Mouse (Mus musculus) cerebellum, adult 9-10 months (tissue): Measurements from ENCODE around the gene Gast.
A peak's percentile ranks its signal among the peaks of the same experiment; 100 is the strongest.
"Not testable (repeated sequence)": the region's sequence is repeated elsewhere in the genome, so short reads cannot be mapped to it uniquely, and the experiment has no call there.

Experiments
- DNase-seq: peaks from one replicate; pipeline ENCODE4 v3.0.0; 2022

The Gast gene

GRCm38 (mm10) chr11:100321479-100322305 lies 12.5 kb upstream of the Gast start:
- DNase-seq, result peak; percentile 56

GRCm38 (mm10) chr11:100322591-100323258 lies 11.5 kb upstream of the Gast start:
- no peak for DNase-seq

DNA sequence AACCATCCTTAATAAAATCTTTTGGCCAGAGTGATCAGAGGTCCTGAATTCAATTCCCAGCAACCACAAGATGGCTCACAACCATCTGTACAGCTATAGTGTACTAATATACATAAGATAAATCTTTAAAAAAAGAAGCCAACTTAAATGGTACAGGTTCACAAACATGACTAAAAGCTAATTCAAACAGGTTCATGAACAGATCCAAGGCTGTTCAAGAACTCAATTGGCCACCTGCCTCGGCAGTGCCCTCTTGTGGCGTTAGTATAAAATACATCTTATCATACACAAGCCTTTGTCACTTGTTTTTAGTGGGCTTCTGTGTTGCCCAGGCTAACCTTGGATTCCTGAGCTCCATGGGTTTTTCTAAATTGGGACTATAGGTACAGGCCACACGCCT lies 10.6 kb upstream of the Gast start:
- DNase-seq, result peak; percentile 67

DNA sequence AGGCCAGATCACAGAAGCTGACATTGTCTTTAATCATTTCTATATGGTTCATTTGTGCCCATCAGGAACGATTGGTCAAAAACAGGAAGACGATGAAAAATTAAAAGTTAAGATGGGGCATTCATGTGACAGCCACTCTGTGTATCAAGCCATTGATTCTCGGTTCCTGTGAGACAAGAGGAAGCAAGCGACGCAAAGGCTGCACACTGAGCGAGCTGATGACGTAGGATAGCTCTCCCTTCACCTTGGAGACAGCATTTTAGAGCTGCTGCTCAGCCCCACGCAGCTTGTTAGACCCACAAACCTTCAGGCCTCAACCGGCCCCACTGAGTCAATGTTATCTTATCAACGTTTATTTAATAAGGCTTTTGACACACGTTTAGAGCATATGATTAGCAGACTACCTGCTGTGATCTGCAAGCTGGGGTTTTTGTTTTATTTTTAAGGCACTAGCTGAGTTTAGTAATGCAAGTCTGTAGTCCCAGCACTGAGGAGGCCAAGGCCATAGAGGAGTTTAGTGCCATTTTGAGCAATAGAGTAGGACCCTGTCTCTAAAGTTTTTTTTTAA lies 9.1 kb upstream of the Gast start:
- DNase-seq, result no peak

DNA sequence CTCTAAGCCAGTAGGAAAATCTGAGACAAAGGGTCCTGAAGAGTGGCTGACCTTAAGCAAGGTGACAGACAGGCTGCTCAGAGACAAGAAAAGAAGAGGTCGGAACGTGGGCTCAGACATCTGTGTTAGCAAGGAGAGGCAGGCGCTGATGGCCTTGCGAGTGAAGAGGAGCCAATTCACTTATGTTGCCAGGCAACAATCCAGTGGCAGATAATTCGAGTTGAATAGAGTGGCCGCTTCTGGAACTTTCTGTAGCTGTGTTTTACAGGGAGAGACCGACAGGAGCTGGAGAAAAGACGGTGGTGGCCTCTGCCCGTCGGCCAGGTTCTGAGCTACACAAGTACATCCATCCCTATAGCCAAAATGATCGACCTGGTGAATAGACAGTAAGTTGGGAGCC lies 6.9 kb upstream of the Gast start:
- no peak for DNase-seq

DNA sequence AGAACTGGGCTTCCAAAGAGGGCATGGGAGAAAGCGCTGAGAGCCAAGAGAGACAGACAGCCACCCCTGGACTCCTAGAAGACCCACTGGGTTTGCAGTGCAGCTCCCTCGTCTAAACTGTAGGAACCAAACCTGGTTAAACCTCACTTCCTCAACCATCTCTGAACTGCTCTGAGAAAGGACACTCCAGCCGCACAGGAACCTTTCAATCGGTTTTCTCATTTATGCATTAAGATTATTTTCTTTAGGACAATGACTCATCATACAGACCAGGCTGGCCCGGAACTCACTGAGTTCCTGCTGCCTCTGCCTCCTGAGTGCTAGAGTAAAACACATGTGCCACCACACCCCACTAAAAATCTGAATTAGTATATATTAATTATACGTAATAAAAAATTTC lies 6.4 kb upstream of the Gast start:
- no peak for DNase-seq

DNA sequence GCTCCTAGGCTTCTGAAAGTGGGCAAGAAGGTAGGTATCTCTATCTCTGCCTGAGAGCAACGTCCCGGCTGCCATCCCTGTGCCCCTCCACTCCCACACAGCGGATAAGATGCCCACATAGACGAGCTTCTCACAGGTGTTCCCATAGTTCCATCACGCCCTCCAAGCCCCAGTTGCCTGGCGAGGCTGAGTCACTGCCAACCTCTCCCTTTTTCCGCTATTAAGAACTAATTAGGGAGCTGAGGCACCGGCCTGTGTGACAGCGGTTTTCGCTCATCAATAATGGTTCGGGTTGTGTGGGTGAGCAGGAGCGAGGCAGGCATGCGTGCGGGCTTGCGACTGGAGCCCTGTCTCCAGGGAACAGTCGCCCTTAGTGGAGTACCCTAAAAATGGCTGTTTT lies 4.0 kb upstream of the Gast start:
- DNase-seq, result no peak

DNA sequence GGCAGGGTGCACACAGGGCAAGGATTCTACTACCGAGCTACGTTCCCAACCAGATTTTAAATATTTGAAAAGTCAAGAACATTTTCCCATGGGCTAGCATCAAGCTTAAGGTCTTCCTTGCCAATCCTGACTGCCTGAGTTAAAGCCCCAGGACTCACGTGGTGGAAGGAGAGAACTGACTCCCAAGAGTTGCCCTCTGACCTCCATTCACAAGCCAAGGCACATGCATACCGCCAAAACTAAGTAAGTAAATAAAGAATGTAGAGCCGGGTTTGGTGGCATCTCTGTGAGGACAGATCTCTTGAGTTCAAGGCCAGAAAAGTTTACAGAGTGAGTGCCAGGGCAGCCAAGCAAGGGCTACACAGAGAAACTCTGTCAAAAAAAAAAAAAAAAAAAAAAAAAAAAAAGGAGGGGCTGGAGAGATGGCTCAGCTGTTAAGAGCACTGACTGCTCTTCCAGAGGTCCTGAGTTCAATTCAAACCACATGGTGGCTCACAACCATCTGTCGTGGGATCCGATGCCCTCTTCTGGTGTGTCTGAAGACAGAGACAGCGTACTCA lies 3.3 kb upstream of the Gast start:
- not testable (repeated sequence) for DNase-seq

GRCm38 (mm10) chr11:100332766-100333515 lies 1.3 kb upstream of the Gast start:
- DNase-seq, result no peak

GRCm38 (mm10) chr11:100335731-100336130 lies 1.5 kb downstream of the Gast start:
- DNase-seq, result no peak

GRCm38 (mm10) chr11:100344269-100344668 lies 10.1 kb downstream of the Gast start:
- no peak for DNase-seq

- peak; percentile 41 for DNase-seq
These were observed 18.1 kb downstream of the Gast start for GRCm38 (mm10) chr11:100352076-100352857.

GRCm38 (mm10) chr11:100355151-100355951 lies 21.1 kb downstream of the Gast start:
- peak; percentile 69 for DNase-seq

GRCm38 (mm10) chr11:100355972-100356818 lies 22.0 kb downstream of the Gast start, which contains the start of gene Hap1:
TSS of gene Hap1 (minus strand) at chr11:100356128.
- peak; percentile 84 for DNase-seq

GRCm38 (mm10) chr11:100356819-100357211 lies 22.6 kb downstream of the Gast start:
- no peak for DNase-seq

GRCm38 (mm10) chr11:100357408-100357807 lies 23.2 kb downstream of the Gast start:
- peak; percentile 51 for DNase-seq

GRCm38 (mm10) chr11:100360175-100360574 lies 26.0 kb downstream of the Gast start:
- DNase-seq, result peak; percentile 34

DNA sequence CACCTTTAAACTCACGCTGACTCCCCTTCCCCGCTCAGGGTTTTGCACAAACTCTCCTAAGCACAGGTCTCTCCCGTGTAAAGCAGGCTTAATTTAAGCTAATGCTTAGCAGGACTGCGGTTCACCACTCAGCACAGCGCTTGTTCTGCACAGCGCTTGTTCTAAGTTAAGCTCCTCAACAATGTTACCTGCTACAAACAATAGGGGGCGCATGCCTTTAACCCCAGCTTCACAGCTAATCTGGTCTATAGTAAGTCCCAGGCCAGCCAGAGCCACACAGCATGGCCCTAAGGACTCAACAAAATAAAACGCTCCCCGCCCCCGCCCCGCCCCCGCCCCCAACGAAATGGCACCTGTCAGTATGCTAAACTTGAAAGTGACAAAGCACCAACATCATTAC lies 26.9 kb downstream of the Gast start:
- DNase-seq, result not testable (repeated sequence)

DNA sequence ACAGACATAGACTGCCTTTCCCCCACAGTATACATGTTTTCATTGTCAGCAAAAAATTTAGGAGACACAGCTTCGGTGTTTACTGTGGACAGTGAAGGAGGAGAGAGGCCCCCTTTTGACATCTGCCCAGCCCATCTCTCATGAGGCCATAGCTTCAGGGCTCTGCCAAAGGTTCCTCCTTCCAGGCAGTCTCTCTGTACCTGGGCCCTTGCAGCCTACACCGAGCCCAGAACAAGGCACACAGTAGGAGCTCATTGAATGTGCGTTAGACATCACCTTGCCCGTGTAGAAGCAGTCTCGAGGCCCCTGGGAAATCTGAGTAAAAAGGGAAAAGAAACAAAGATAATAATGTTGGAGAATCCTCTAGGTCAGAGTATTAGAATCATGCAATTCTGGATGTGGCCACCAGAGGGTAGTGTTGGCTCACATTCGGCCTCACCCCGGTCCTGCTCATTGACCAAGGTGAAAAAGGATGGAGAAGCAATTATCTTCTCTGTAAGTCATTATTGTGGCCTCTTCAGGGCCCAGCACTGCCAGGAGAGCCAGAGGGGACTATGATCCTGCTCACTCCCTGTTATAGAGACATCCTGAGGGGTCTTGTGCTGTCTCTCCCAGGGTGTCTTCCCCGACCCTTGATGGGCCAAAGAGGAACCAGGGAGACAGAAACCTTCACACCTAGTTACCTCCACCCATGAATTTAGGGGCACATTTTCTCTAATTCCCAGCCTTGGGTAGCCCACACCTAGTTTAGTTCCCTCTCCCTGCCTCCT lies 28.2 kb downstream of the Gast start:
- peak; percentile 89 for DNase-seq
